Mouse (Mus musculus): Measurements from ENCODE around the gene Fam184b. TPM values are rescaled to one million over a fixed set of nuclear protein-coding genes. Genes with fewer than 3 reads are reported as not detected.
"Not testable (repeated sequence)": the region's sequence is repeated elsewhere in the genome, so short reads cannot be mapped to it uniquely, and the experiment has no call there.

The Fam184b gene
- polyA plus RNA-seq, 1 experiment from 2014 or later = 0.18 TPM

GRCm38 (mm10) chr5:45669234-45669597 is 29.8 kb upstream of the Fam184b start:
- Histone ChIP-seq H3K27me3 (replicated peaks) (no peaks in the 10 kb centered on the region), H3K27ac (peak overlapping the region; percentile 88), H3K4me2 (peak overlapping the region; percentile 81), H3K9me3 (replicated peaks) (no peaks in the 10 kb centered on the region), H3K9ac (peak overlapping the region; percentile 87), H3K4me1 (peaks cover 16% of the 10 kb centered on the region), H3K4me3 (peak overlapping the region; percentile 72), H3K36me3 (peaks cover 12% of the 10 kb centered on the region)
- 1% methylated on average over 24 of the region's 27 CpGs for WGBS (ENCODE audit: insufficient replicate concordance)
- peak; percentile 48 for ATAC-seq

- peaks cover 12% of the 10 kb centered on the region for H3K36me3 ChIP-seq
- ATAC-seq = no peak
- no peaks in the 10 kb centered on the region for H3K27me3 ChIP-seq (replicated peaks)
- H3K4me2 ChIP-seq = peak overlapping the region; percentile 81
- peak overlapping the region; percentile 88 for H3K27ac ChIP-seq
- peak overlapping the region; percentile 87 for H3K9ac ChIP-seq
- H3K9me3 ChIP-seq (replicated peaks) = no peaks in the 10 kb centered on the region
- peak overlapping the region; percentile 72 for H3K4me3 ChIP-seq
- WGBS (ENCODE audit: insufficient replicate concordance) = 0% methylated on average over 3 of the region's 3 CpGs
- peaks cover 16% of the 10 kb centered on the region for H3K4me1 ChIP-seq
Observed at GRCm38 (mm10) chr5:45668831-45669230, 29.4 kb upstream of the Fam184b start.

- 33% methylated on average over 3 of the region's 3 CpGs for WGBS (ENCODE audit: insufficient replicate concordance)
- ATAC-seq = no peak
- peaks cover 16% of the 10 kb centered on the region for H3K4me1 ChIP-seq
- H3K36me3 ChIP-seq = peaks cover 12% of the 10 kb centered on the region
- no peaks in the 10 kb centered on the region for H3K9me3 ChIP-seq (replicated peaks)
- peak overlapping the region; percentile 72 for H3K4me3 ChIP-seq
- H3K9ac ChIP-seq = peak overlapping the region; percentile 87
- no peak overlapping the region for H3K27ac ChIP-seq
- peak overlapping the region; percentile 81 for H3K4me2 ChIP-seq
- no peaks in the 10 kb centered on the region for H3K27me3 ChIP-seq (replicated peaks)
Observed at GRCm38 (mm10) chr5:45668324-45668723, 28.9 kb upstream of the Fam184b start.

- not testable (repeated sequence) for H3K36me3 ChIP-seq; H3K9me3 ChIP-seq (replicated peaks); H3K4me2 ChIP-seq; H3K27ac ChIP-seq; H3K4me1 ChIP-seq; H3K9ac ChIP-seq; ATAC-seq; H3K27me3 ChIP-seq (replicated peaks); H3K4me3 ChIP-seq
- 77% methylated on average over 13 of the region's 13 CpGs for WGBS (ENCODE audit: insufficient replicate concordance)
Observed at GRCm38 (mm10) chr5:45658406-45658805, 19.0 kb upstream of the Fam184b start.

- 74% methylated on average over 2 of the region's 2 CpGs for WGBS (ENCODE audit: insufficient replicate concordance)
- H3K27me3 ChIP-seq (replicated peaks) = no peaks in the 10 kb centered on the region
- no peak overlapping the region for H3K4me2 ChIP-seq
- no peak overlapping the region for H3K27ac ChIP-seq
- no peaks in the 10 kb centered on the region for H3K36me3 ChIP-seq
- ATAC-seq = no peak
- no peak overlapping the region for H3K4me3 ChIP-seq
- H3K9ac ChIP-seq = no peak overlapping the region
- no peaks in the 10 kb centered on the region for H3K4me1 ChIP-seq
- no peaks in the 10 kb centered on the region for H3K9me3 ChIP-seq (replicated peaks)
Observed at GRCm38 (mm10) chr5:45651026-45651703, 11.8 kb upstream of the Fam184b start.

- Histone ChIP-seq H3K9me3 (replicated peaks) (no peaks in the 10 kb centered on the region), H3K4me2 (peak overlapping the region; percentile 74), H3K36me3 (no peaks in the 10 kb centered on the region), H3K4me1 (peaks cover 5% of the 10 kb centered on the region; the same call in 1 of the 2 replicates), H3K4me3 (peak overlapping the region; percentile 50), H3K9ac (no peak overlapping the region), H3K27ac (no peak overlapping the region), H3K27me3 (replicated peaks) (peaks cover 33% of the 10 kb centered on the region)
- no peak for ATAC-seq
- WGBS (ENCODE audit: insufficient replicate concordance) = 6% methylated on average over 8 of the region's 8 CpGs
Observed at GRCm38 (mm10) chr5:45639715-45640092, 290 bp upstream of the Fam184b start.

- Histone ChIP-seq H3K9ac (no peak overlapping the region), H3K27ac (no peak overlapping the region), H3K4me1 (peaks cover 5% of the 10 kb centered on the region; the same call in 1 of the 2 replicates), H3K27me3 (replicated peaks) (peaks cover 33% of the 10 kb centered on the region), H3K36me3 (no peaks in the 10 kb centered on the region), H3K4me2 (no peak overlapping the region), H3K9me3 (replicated peaks) (no peaks in the 10 kb centered on the region), H3K4me3 (no peak overlapping the region)
- WGBS (ENCODE audit: insufficient replicate concordance) = 55% methylated on average over 3 of the region's 3 CpGs
- no peak for ATAC-seq
Observed at GRCm38 (mm10) chr5:45638378-45638777, 1.0 kb downstream of the Fam184b start.

GRCm38 (mm10) chr5:45629470-45629869 is 9.9 kb downstream of the Fam184b start:
- Histone ChIP-seq H3K4me2 (no peak overlapping the region), H3K27me3 (replicated peaks) (no peaks in the 10 kb centered on the region), H3K9ac (no peak overlapping the region), H3K9me3 (replicated peaks) (0 out of 2 replicates have a peak, but pooled peaks cover 8% of the 10 kb centered on the region), H3K4me1 (no peaks in the 10 kb centered on the region), H3K36me3 (no peaks in the 10 kb centered on the region), H3K4me3 (no peak overlapping the region), H3K27ac (no peak overlapping the region)
- ATAC-seq = no peak

- Histone ChIP-seq H3K36me3 (no peaks in the 10 kb centered on the region), H3K4me1 (no peaks in the 10 kb centered on the region), H3K9me3 (replicated peaks) (peaks cover 11% of the 10 kb centered on the region; the same call in 1 of the 2 replicates), H3K4me2 (no peak overlapping the region), H3K27ac (no peak overlapping the region), H3K4me3 (no peak overlapping the region), H3K9ac (no peak overlapping the region), H3K27me3 (replicated peaks) (no peaks in the 10 kb centered on the region)
- no peak for ATAC-seq
- WGBS (ENCODE audit: insufficient replicate concordance) = 44% methylated on average over 1 of the region's 1 CpGs
Observed at GRCm38 (mm10) chr5:45627771-45628170, 11.6 kb downstream of the Fam184b start.

- H3K9me3 ChIP-seq (replicated peaks) = peaks cover 13% of the 10 kb centered on the region; the same call in 1 of the 2 replicates
- no peak overlapping the region for H3K4me3 ChIP-seq
- no peak overlapping the region for H3K9ac ChIP-seq
- H3K27me3 ChIP-seq (replicated peaks) = no peaks in the 10 kb centered on the region
- 50% methylated on average over 3 of the region's 3 CpGs for WGBS (ENCODE audit: insufficient replicate concordance)
- no peak overlapping the region for H3K27ac ChIP-seq
- no peak overlapping the region for H3K4me2 ChIP-seq
- no peaks in the 10 kb centered on the region for H3K36me3 ChIP-seq
- ATAC-seq = no peak
- no peaks in the 10 kb centered on the region for H3K4me1 ChIP-seq
Observed at GRCm38 (mm10) chr5:45621511-45621910, 17.9 kb downstream of the Fam184b start.

- H3K27ac ChIP-seq = no peak overlapping the region
- ATAC-seq = no peak
- H3K4me2 ChIP-seq = no peak overlapping the region
- H3K4me1 ChIP-seq = no peaks in the 10 kb centered on the region
- no peak overlapping the region for H3K9ac ChIP-seq
- no peak overlapping the region for H3K4me3 ChIP-seq
- no peaks in the 10 kb centered on the region for H3K9me3 ChIP-seq (replicated peaks)
- no peaks in the 10 kb centered on the region for H3K27me3 ChIP-seq (replicated peaks)
- 69% methylated on average over 4 of the region's 4 CpGs for WGBS (ENCODE audit: insufficient replicate concordance)
- H3K36me3 ChIP-seq = no peaks in the 10 kb centered on the region
Observed at GRCm38 (mm10) chr5:45599056-45599455, 40.4 kb downstream of the Fam184b start.

GRCm38 (mm10) chr5:45595363-45596039 is 43.9 kb downstream of the Fam184b start:
- no peak overlapping the region for H3K4me3 ChIP-seq
- H3K27me3 ChIP-seq (replicated peaks) = no peaks in the 10 kb centered on the region
- no peaks in the 10 kb centered on the region for H3K4me1 ChIP-seq
- no peak overlapping the region for H3K27ac ChIP-seq
- no peak overlapping the region for H3K4me2 ChIP-seq
- H3K9me3 ChIP-seq (replicated peaks) = no peaks in the 10 kb centered on the region
- H3K36me3 ChIP-seq = no peaks in the 10 kb centered on the region
- no peak for ATAC-seq
- 55% methylated on average over 3 of the region's 3 CpGs for WGBS (ENCODE audit: insufficient replicate concordance)
- no peak overlapping the region for H3K9ac ChIP-seq

Data from liver, embryonic 12.5 days (tissue).